Mouse (Mus musculus) midbrain, embryonic 11.5 days (tissue): ENCODE measurements at regions not wholly inside any gene's neighbourhood (a gene's known extent, or its start where the extent isn't known, plus 50 kb on each side); places are given as distances from the start of the nearest gene placed in this dataset.

Source experiments
- ATAC-seq: fragments of 200-750 bp; cut with Nextera tagmentation; 2 replicates; pipeline ENCODE4 v1.8.0; 2017; ENCODE audit warnings: moderate TSS enrichment, moderate library complexity; ENCODE audit not compliant: low FRiP score
- DNase-seq: peaks from one replicate; pipeline ENCODE4 v3.0.0; 2015; ENCODE audit warnings: low spot score; ENCODE audit errors: missing footprints
- H3K27ac ChIP-seq: fragments of 300-500 bp; sonication (generic); 2 replicates; pipeline ENCODE4 v1.5.1; 2014; ENCODE audit warnings: low read depth, low read length
- H3K27me3 ChIP-seq: fragments of 300-500 bp; sonication (generic); 2 replicates; pipeline ENCODE4 v1.6.1; 2014; ENCODE audit warnings: mild to moderate bottlenecking, low read length, moderate library complexity, mixed read lengths; ENCODE audit not compliant: control insufficient read depth, insufficient read depth
- H3K36me3 ChIP-seq: fragments of 300-500 bp; sonication (generic); 2 replicates; pipeline ENCODE4 v1.6.1; 2014; ENCODE audit warnings: mild to moderate bottlenecking, low read length, moderate library complexity, mixed read lengths; ENCODE audit not compliant: control insufficient read depth, insufficient read depth
- H3K4me1 ChIP-seq: fragments of 300-500 bp; sonication (generic); 2 replicates; pipeline ENCODE4 v1.6.1; 2014; ENCODE audit warnings: low read length; ENCODE audit not compliant: control insufficient read depth, insufficient read depth
- H3K4me2 ChIP-seq: fragments of 300-500 bp; sonication (generic); 2 replicates; pipeline ENCODE4 v1.6.1; 2014; ENCODE audit warnings: mild to moderate bottlenecking, moderate library complexity
- H3K4me3 ChIP-seq: fragments of 300-500 bp; sonication (generic); 2 replicates; pipeline ENCODE4 v1.5.1; 2014; ENCODE audit warnings: low read depth, low read length
- H3K9ac ChIP-seq: fragments of 300-500 bp; sonication (generic); 2 replicates; pipeline ENCODE4 v1.6.1; 2014; ENCODE audit warnings: low read length
- H3K9me3 ChIP-seq: fragments of 300-500 bp; sonication (generic); 2 replicates; pipeline ENCODE4 v1.6.1; 2016; ENCODE audit warnings: low read length; ENCODE audit not compliant: control insufficient read depth
- WGBS: fragments of 180-500 bp; shearing (Covaris S2); extraction: QIAGEN DNeasy Blood & Tissue Kit; methylation state at CpG from one replicate; pipeline ENCODE4 v1.1.7; 2014; 5-methylcytosine and 5-hydroxymethylcytosine counted together

GRCm38 (mm10) chr13:63716498-63716897, 98.5 kb upstream of the Ercc6l2 start:
- Histone ChIP-seq H3K27me3 (no peaks in the 10 kb centered on the region), H3K4me3 (no peak overlapping the region), H3K9me3 (no peaks in the 10 kb centered on the region), H3K27ac (no peak overlapping the region), H3K4me1 (peaks cover 8% of the 10 kb centered on the region), H3K36me3 (no peaks in the 10 kb centered on the region), H3K4me2 (no peak overlapping the region), H3K9ac (no peak overlapping the region)
- 86% methylated on average over 1 of the region's 1 CpGs for WGBS
- no peak for ATAC-seq
- DNase-seq, result no peak

GRCm38 (mm10) chr13:63717249-63717648, 97.8 kb upstream of the Ercc6l2 start:
- Histone ChIP-seq H3K4me3 (no peak overlapping the region), H3K9me3 (no peaks in the 10 kb centered on the region), H3K27me3 (no peaks in the 10 kb centered on the region), H3K36me3 (no peaks in the 10 kb centered on the region), H3K27ac (no peak overlapping the region), H3K4me1 (peaks cover 8% of the 10 kb centered on the region), H3K9ac (no peak overlapping the region), H3K4me2 (no peak overlapping the region)
- WGBS, result 90% methylated on average over 3 of the region's 3 CpGs
- no peak for DNase-seq
- ATAC-seq, result no peak

GRCm38 (mm10) chr13:63718782-63719181, 96.3 kb upstream of the Ercc6l2 start:
- H3K4me1 ChIP-seq, result peaks cover 8% of the 10 kb centered on the region
- ATAC-seq, result no peak
- no peaks in the 10 kb centered on the region for H3K27me3 ChIP-seq

GRCm38 (mm10) chr13:63719351-63720207, 95.5 kb upstream of the Ercc6l2 start:
- H3K9me3 ChIP-seq, result no peaks in the 10 kb centered on the region
- H3K27ac ChIP-seq, result no peak overlapping the region
- no peak overlapping the region for H3K4me3 ChIP-seq
- ATAC-seq (0 out of 2 replicates have a peak, but pooled peaks have one; percentile 46), DNase-seq (no peak)
- WGBS, result 38% methylated on average over 8 of the region's 8 CpGs
- H3K4me2 ChIP-seq, result no peak overlapping the region
- H3K27me3 ChIP-seq, result no peaks in the 10 kb centered on the region
- H3K9ac ChIP-seq, result no peak overlapping the region
- peaks cover 8% of the 10 kb centered on the region for H3K4me1 ChIP-seq
- H3K36me3 ChIP-seq, result no peaks in the 10 kb centered on the region

More at GRCm38 (mm10) chr13:63718782-63719181, 96.3 kb upstream of the Ercc6l2 start:
- H3K27ac ChIP-seq, result no peak overlapping the region
- no peak overlapping the region for H3K9ac ChIP-seq
- 67% methylated on average over 2 of the region's 2 CpGs for WGBS
- no peaks in the 10 kb centered on the region for H3K36me3 ChIP-seq
- no peaks in the 10 kb centered on the region for H3K9me3 ChIP-seq
- H3K4me3 ChIP-seq, result no peak overlapping the region
- no peak overlapping the region for H3K4me2 ChIP-seq
- DNase-seq, result no peak

GRCm38 (mm10) chr13:63720610-63721009, 94.4 kb upstream of the Ercc6l2 start:
- WGBS, result 69% methylated on average over 3 of the region's 3 CpGs
- Histone ChIP-seq H3K27me3 (no peaks in the 10 kb centered on the region), H3K9me3 (no peaks in the 10 kb centered on the region), H3K27ac (no peak overlapping the region), H3K4me1 (peaks cover 9% of the 10 kb centered on the region), H3K4me2 (no peak overlapping the region), H3K4me3 (no peak overlapping the region), H3K36me3 (no peaks in the 10 kb centered on the region), H3K9ac (no peak overlapping the region)
- ATAC-seq (no peak), DNase-seq (no peak)

- H3K9ac ChIP-seq, result no peak overlapping the region
- no peaks in the 10 kb centered on the region for H3K36me3 ChIP-seq
- H3K27me3 ChIP-seq, result no peaks in the 10 kb centered on the region
- no peaks in the 10 kb centered on the region for H3K9me3 ChIP-seq
- DNase-seq (no peak), ATAC-seq (no peak)
- H3K4me2 ChIP-seq, result no peak overlapping the region
- H3K4me3 ChIP-seq, result no peak overlapping the region
- H3K27ac ChIP-seq, result no peak overlapping the region
- 82% methylated on average over 5 of the region's 5 CpGs for WGBS
- peaks cover 14% of the 10 kb centered on the region for H3K4me1 ChIP-seq
Measured at GRCm38 (mm10) chr13:63721011-63721625, 93.9 kb upstream of the Ercc6l2 start.

GRCm38 (mm10) chr13:63724293-63724692, 90.7 kb upstream of the Ercc6l2 start:
- no peak overlapping the region for H3K4me3 ChIP-seq
- H3K9me3 ChIP-seq, result no peaks in the 10 kb centered on the region
- no peak overlapping the region for H3K27ac ChIP-seq
- no peak overlapping the region for H3K4me2 ChIP-seq
- H3K9ac ChIP-seq, result no peak overlapping the region
- H3K27me3 ChIP-seq, result no peaks in the 10 kb centered on the region
- WGBS, result 89% methylated on average over 2 of the region's 2 CpGs
- ATAC-seq (no peak), DNase-seq (no peak)
- peaks cover 17% of the 10 kb centered on the region for H3K4me1 ChIP-seq
- no peaks in the 10 kb centered on the region for H3K36me3 ChIP-seq

- Histone ChIP-seq H3K27ac (no peak overlapping the region), H3K9ac (no peak overlapping the region), H3K9me3 (no peaks in the 10 kb centered on the region), H3K4me2 (no peak overlapping the region), H3K4me1 (peaks cover 12% of the 10 kb centered on the region), H3K27me3 (no peaks in the 10 kb centered on the region), H3K36me3 (no peaks in the 10 kb centered on the region), H3K4me3 (no peak overlapping the region)
- ATAC-seq (no peak), DNase-seq (no peak)
- WGBS, result 75% methylated on average over 2 of the region's 2 CpGs
Measured at GRCm38 (mm10) chr13:63724843-63725582, 90.0 kb upstream of the Ercc6l2 start.

GRCm38 (mm10) chr13:63726035-63726434, 89.0 kb upstream of the Ercc6l2 start:
- no peak overlapping the region for H3K9ac ChIP-seq
- H3K27ac ChIP-seq, result no peak overlapping the region
- no peaks in the 10 kb centered on the region for H3K9me3 ChIP-seq
- WGBS, result 0% methylated on average over 2 of the region's 2 CpGs
- DNase-seq, result no peak
- H3K36me3 ChIP-seq, result no peaks in the 10 kb centered on the region
- H3K4me3 ChIP-seq, result no peak overlapping the region
- peaks cover 13% of the 10 kb centered on the region for H3K4me1 ChIP-seq
- peak; percentile 83 for ATAC-seq
- no peaks in the 10 kb centered on the region for H3K27me3 ChIP-seq
- no peak overlapping the region for H3K4me2 ChIP-seq
